10 mouse cellular contexts compared by ENCODE assay signal in genomic region chr6:48227431-48227830, GRCm38 (mm10).
A peak's percentile ranks its signal among the peaks of the same experiment; 100 is the strongest.
DNase-seq lines count a peak whose midpoint lies in the region; ATAC-seq and TF ChIP-seq lines count a peak whose summit lies in the region.
"Had no signal": no experiment of that assay in that cellular context is flagged by ENCODE, and none has a peak within 500 bp of the region (broad histone marks: within the 10 kb centered on the region; RNA-seq: fewer than 3 reads in every experiment).

No protein-coding gene starts in this region.

- 5% methylated on average over 9 of the region's 9 CpGs for WGBS in heart, adult 2 months
- 36% methylated on average over 9 of the region's 9 CpGs for WGBS in heart, embryonic 12.5 days
- WGBS in lung, embryonic 14.5 days, result 46% methylated on average over 9 of the region's 9 CpGs

- H3K9me3 ChIP-seq in heart, embryonic 12.5 days (replicated peaks), result no peaks in the 10 kb centered on the region
- no peaks in the 10 kb centered on the region; the same call in 1 of the 2 replicates for H3K9me3 ChIP-seq in lung, embryonic 14.5 days (ENCODE audit: low read depth, low read length)
- H3K9me3 ChIP-seq: G1E; liver, embryonic 13.5 days had no signal

- no peaks in the 10 kb centered on the region for H3K36me3 ChIP-seq in heart, adult 2 months (ENCODE audit: control insufficient read depth, insufficient read depth, low read length)
- no peaks in the 10 kb centered on the region for H3K36me3 ChIP-seq in heart, embryonic 12.5 days
- H3K36me3 ChIP-seq in lung, embryonic 14.5 days (ENCODE audit: insufficient read depth), result no peaks in the 10 kb centered on the region
- H3K36me3 ChIP-seq: G1E; liver, embryonic 13.5 days had no signal

- H3K4me1 ChIP-seq in heart, adult 2 months (ENCODE audit: control insufficient read depth, insufficient read depth, low read length), result no peaks in the 10 kb centered on the region
- 0 out of 2 replicates have a peak, but pooled peaks cover 7% of the 10 kb centered on the region for H3K4me1 ChIP-seq in heart, embryonic 12.5 days (replicated peaks)
- H3K4me1 ChIP-seq in lung, embryonic 14.5 days (ENCODE audit: insufficient read depth), result no peaks in the 10 kb centered on the region
- H3K4me1 ChIP-seq: liver, embryonic 13.5 days had no signal

- no peak for TF ChIP-seq EP300 in heart, adult 2 months (IDR thresholded peaks at IDR 0.05; ENCODE audit: insufficient read depth, low read depth, low read length)

- H3K4me2 ChIP-seq in heart, embryonic 12.5 days, result no peak overlapping the region
- no peak overlapping the region for H3K4me2 ChIP-seq in lung, embryonic 14.5 days
- H3K4me2 ChIP-seq: liver, embryonic 13.5 days had no signal

- no peak overlapping the region for H3K9ac ChIP-seq in heart, adult 2 months (ENCODE audit: low read depth, low read length)
- no peak overlapping the region for H3K9ac ChIP-seq in heart, embryonic 12.5 days
- no peak overlapping the region for H3K9ac ChIP-seq in lung, embryonic 14.5 days
- H3K9ac ChIP-seq: liver, embryonic 13.5 days had no signal

- no peak for TF ChIP-seq POLR2A in heart, adult 2 months (IDR thresholded peaks at IDR 0.05; ENCODE audit: insufficient read depth, low read depth, low read length)

- no peaks in the 10 kb centered on the region for H3K79me2 ChIP-seq in heart, adult 2 months (replicated peaks; ENCODE audit: control insufficient read depth, insufficient read depth, low read length)

- intact Hi-C loops in heart, adult 2 months (cut with DNase I), result loop anchor here (1.0 kb wide), 1 partner anchor 15 kb away; no protein-coding TSS in a partner anchor

- no peaks in the 10 kb centered on the region for H3K27me3 ChIP-seq in heart, adult 2 months (ENCODE audit: control insufficient read depth, insufficient read depth, low read length)
- no peaks in the 10 kb centered on the region for H3K27me3 ChIP-seq in heart, embryonic 12.5 days (replicated peaks)
- no peaks in the 10 kb centered on the region for H3K27me3 ChIP-seq in lung, embryonic 14.5 days (ENCODE audit: insufficient read depth, low read length)
- H3K27me3 ChIP-seq: liver, embryonic 13.5 days had no signal

- no peak overlapping the region for H3K27ac ChIP-seq in heart, adult 2 months
- H3K27ac ChIP-seq in heart, embryonic 12.5 days (ENCODE audit: poor library complexity, severe bottlenecking), result no peak overlapping the region
- no peak overlapping the region for H3K27ac ChIP-seq in lung, embryonic 14.5 days (ENCODE audit: low read depth)
- H3K27ac ChIP-seq: liver, embryonic 13.5 days had no signal

- no peak overlapping the region for H3K4me3 ChIP-seq in heart, adult 2 months
- H3K4me3 ChIP-seq in heart, embryonic 12.5 days, result no peak overlapping the region
- H3K4me3 ChIP-seq in lung, embryonic 14.5 days (ENCODE audit: low read depth, low read length), result no peak overlapping the region
- H3K4me3 ChIP-seq: liver, embryonic 13.5 days had no signal

- DNase-seq in heart, adult 2 months, result peak; percentile 30 to 48
- DNase-seq in Muller cell, postnatal 12 days (ENCODE audit: inconsistent ontology term), result peak; percentile 31
- peak; percentile 15 for DNase-seq in heart, adult 8-10 months (ENCODE audit: low spot score)
- peak; percentile 5 for DNase-seq in lung, embryonic 14.5 days
- no peak for DNase-seq in thymus, postnatal 0 days (ENCODE audit: low spot score)
- no peak for DNase-seq in cerebellum, adult 9-11 months
- DNase-seq: liver, embryonic 13.5 days had no signal

- ATAC-seq in heart, embryonic 12.5 days (ENCODE audit: insufficient number of reproducible peaks, low FRiP score), result no peak
- ATAC-seq in lung, embryonic 14.5 days (ENCODE audit: insufficient read depth), result no peak
- no peak for ATAC-seq in cerebellum, adult (ENCODE audit: insufficient number of reproducible peaks, low FRiP score, low TSS enrichment)

- no peak for TF ChIP-seq CTCF in heart, adult 2 months (IDR thresholded peaks at IDR 0.05)
- no peak for TF ChIP-seq CTCF in lung, embryonic 14.5 days (IDR thresholded peaks at IDR 0.05; ENCODE audit: low read depth)

Comparison
In these comparisons a context has a peak if more than half of its experiments do, and no peak if none do; other contexts are left out.
1. DNase-seq: peak in heart, adult 2 months (2 of 2), Muller cell, postnatal 12 days (single experiment), heart, adult 8-10 months (single experiment) and lung, embryonic 14.5 days (single experiment); none in thymus, postnatal 0 days (single experiment) and cerebellum, adult 9-11 months (single experiment).